Mouse (Mus musculus) lung, postnatal 4 days (tissue): ENCODE measurements at regions not wholly inside any gene's neighbourhood (a gene's known extent, or its start where the extent isn't known, plus 50 kb on each side); places are given as distances from the start of the nearest gene placed in this dataset.
"Not testable (repeated sequence)": the region's sequence is repeated elsewhere in the genome, so short reads cannot be mapped to it uniquely, and the experiment has no call there.

ENCODE experiments used
- DNase-seq, 2 experiments: peaks; one replicate each; pipeline ENCODE4 v3.0.0; 2021

- no peak for DNase-seq
These were observed 345.9 kb upstream of the Atp10a start for GRCm38 (mm10) chr7:58310096-58310495.

- no peak for DNase-seq
These were observed 333.6 kb upstream of the Atp10a start for GRCm38 (mm10) chr7:58322381-58322780.

- no peak for DNase-seq
These were observed 288.6 kb upstream of the Atp10a start for GRCm38 (mm10) chr7:58367384-58367783.

DNA sequence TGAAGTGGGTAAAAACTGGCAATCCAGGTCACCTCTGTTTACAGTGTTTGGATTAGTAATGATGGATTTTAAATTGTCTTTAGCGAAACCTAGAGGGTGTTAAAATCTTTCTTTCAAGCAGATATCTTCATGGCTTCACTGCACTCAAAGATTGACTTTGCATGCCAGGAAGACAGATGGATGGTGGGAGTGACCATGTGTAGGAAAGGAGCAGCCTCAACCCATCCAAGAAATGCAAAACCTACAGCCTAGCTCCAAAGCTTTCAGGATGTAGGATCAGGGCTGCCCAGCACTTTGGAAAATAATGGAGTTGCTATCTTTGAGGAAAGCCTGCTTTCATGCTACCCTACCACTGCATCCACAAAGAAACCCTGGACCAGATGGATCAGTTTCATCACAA lies 272.6 kb upstream of the Atp10a start:
- DNase-seq: no peak

DNA sequence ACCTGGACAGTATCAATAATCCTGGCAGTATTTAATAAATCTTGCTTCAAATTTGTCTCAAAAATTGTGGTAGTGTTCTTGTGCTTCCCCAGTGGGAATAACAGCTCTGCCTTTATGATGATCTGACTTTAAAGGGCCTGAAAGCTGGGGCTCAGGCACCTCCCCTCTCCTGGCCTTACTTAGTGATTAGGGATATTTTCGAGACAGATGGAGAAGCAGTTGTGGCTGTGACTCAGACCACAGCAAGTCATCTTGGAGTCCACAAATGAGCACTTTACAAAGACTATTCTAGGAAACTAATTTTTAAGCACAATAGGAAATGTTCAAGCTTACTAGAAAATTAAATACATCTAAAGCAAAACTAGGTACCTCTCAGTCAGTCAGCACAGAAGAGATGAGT lies 267.6 kb upstream of the Atp10a start:
- no peak for DNase-seq

- DNase-seq: no peak
These were observed 263.4 kb upstream of the Atp10a start for GRCm38 (mm10) chr7:58392391-58393115.

- DNase-seq: no peak
These were observed 258.0 kb upstream of the Atp10a start for GRCm38 (mm10) chr7:58397992-58398391.

DNA sequence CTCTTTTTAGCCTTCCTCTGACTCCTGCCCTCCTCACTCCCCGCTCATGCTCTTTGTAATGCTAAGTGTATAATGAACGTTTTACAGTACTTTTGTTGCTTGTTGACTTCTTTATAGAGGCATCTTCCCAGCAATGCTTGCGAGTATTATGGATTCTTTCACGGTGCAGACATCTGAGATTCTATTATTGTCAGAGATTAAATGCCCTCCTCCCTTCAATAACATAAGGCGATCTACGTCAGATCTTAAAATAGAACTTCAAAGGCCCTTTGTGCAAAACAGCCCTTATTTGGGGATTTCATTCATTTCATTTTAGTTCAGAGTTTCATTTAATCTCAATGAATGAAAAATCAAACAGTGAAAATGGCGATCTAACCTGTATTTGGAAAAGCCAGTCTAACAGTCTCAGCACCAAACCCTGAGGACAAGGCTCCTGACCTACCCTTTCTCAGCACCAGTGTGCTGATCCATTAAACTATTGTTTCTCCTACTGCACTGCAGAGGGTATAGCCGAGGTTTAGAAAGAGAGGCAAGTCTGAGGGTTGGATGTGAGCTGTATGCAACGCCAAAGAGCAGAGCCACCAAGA lies 257.3 kb upstream of the Atp10a start:
- no peak for DNase-seq

- peak; percentile 92 to 94 for DNase-seq
These were observed 256.8 kb upstream of the Atp10a start for GRCm38 (mm10) chr7:58399145-58399604.

DNA sequence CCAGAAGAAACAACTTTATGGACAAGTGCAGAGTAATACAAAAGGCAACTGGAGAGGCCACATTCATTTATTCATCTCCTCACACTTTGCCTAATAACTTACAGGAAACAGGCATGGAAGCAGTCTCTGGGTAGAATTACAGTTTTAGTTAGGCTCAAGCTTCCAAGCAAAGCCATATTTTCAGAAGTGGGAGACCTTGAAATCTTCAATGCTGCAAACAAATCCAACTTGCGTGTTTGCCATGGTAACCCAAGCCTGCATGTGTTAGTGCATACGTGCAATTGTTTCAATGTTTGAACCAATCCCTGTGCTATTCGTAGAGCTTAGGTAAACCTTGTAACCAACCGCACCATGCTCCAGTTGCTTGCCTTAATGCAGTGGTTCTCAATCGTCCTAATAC lies 256.3 kb upstream of the Atp10a start:
- DNase-seq: no peak

DNA sequence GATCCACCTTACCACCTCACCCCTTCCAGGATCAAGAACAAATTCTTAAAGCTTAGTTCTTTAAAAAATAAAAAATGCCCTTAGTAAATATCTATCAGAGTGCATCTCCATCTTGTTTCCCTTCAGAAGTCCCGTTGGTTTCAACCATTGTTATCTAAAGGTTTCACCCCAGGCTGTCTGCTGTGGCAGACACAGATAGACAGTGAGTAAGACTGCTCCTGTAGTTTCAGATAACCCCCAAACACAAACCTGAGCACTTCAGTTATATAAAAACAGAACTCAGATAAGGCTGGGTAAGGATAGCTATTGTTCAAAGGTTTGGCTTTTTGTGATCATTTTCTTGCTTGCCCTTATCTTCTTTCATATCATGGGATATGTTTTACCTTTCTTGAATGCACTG lies 255.4 kb upstream of the Atp10a start:
- DNase-seq: no peak

DNA sequence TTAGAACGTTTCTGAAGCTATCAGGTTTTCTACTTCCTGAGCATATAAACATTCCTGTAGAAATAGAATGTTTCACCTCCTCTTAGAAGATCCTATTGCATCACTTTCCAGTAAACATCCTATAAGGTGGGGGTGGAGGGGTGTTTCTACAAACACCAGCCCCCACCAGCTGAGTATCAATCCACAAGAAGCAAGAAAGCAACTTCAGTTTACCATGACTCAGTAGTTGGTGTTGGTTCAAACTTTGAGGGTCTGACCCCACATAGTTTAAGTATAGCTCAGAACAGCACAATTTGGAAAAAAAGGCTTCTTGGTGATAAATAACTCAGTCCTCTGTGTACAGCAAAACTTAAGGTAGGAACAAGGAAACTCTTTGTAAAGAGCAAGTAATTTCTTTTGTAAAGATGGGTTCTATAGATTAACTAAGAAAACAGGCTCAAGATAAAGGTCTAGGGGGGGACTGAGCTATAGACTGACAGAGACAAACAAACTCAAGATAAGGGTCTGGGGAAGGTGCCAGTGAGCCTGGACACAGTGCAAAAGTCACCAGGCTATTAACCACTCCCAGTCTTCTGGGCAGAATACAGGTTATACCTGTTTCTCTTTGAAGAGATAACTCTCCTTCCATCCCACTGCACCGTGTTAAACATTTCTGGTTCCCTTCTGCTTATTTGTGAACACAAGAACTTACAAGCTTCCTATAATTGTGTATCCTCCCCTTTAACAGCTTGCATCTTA lies 218.9 kb upstream of the Atp10a start:
- DNase-seq: no peak

DNA sequence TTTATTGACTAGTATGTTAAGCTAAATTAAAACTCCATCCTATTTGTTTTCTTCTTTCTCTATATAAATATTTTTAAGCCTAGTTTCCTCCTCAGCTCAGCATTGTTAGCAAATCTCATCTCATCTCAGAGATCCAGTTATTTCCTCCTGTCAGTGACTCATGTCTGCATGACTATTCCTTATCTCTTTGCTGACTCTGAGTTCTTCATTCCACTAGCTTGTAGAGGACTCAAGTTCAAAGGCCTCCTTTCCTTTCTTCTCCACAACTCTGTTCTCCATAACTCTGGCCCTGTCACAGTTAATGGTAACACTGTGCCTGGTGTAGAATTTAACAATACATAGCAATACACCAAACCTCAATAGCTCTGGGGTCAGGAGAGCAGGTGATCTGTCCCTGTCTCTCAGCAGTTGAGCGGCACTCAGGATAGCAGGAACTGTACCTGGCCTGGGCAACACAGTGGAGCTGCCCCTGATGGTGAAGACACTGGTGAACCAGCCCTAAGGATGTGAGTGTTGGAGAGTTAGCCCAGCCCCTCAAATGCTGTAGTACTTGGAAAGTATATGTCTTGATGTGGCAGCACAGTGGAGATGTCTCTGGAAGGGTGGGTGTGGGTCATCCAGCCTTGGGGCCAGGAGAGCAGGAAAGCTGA lies 213.3 kb upstream of the Atp10a start:
- no peak for DNase-seq

- no peak for DNase-seq
These were observed 212.7 kb upstream of the Atp10a start for GRCm38 (mm10) chr7:58443297-58443696.

- no peak for DNase-seq
These were observed 210.2 kb upstream of the Atp10a start for GRCm38 (mm10) chr7:58445781-58446180.

- DNase-seq: no peak
These were observed 209.7 kb upstream of the Atp10a start for GRCm38 (mm10) chr7:58446261-58446660.

- DNase-seq: no peak
These were observed 207.2 kb upstream of the Atp10a start for GRCm38 (mm10) chr7:58448727-58449126.

GRCm38 (mm10) chr7:58451981-58452380 lies 204.0 kb upstream of the Atp10a start:
- no peak for DNase-seq

- not testable (repeated sequence) for DNase-seq
These were observed 197.8 kb upstream of the Atp10a start for GRCm38 (mm10) chr7:58458146-58458545.

- no peak for DNase-seq
These were observed 195.0 kb upstream of the Atp10a start for GRCm38 (mm10) chr7:58460939-58461338.

DNA sequence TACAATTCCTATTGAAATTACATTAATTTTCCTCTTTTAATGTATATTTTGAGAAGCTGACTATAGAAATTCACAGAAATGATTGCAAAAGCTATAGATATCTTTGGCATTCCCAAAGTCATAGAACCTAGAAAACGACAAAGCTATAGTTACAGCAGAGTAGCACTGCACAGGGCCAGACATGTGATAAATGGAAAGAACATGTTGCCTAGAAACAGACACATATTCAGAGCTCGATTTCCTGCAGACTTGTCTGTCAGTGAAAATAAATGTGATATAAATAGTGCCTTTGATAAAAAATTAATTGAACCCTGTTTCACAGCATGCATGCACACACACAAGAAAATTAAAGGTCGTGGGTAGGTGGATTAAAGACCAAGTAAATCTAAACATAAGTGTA lies 182.8 kb upstream of the Atp10a start:
- no peak for DNase-seq

GRCm38 (mm10) chr7:58475139-58475538 lies 180.8 kb upstream of the Atp10a start:
- DNase-seq: peak in 1 of 2 experiments; percentile 23

- no peak for DNase-seq
These were observed 167.7 kb upstream of the Atp10a start for GRCm38 (mm10) chr7:58488250-58488649.
